Mouse (Mus musculus): ENCODE measurements at regions not wholly inside any gene's neighbourhood (a gene's known extent, or its start where the extent isn't known, plus 50 kb on each side); places are given as distances from the start of the nearest gene placed in this dataset.
"Not testable (repeated sequence)": the region's sequence is repeated elsewhere in the genome, so short reads cannot be mapped to it uniquely, and the experiment has no call there.

- DNase-seq: no peak
Observed at GRCm38 (mm10) chrX:70606349-70606748, 129.4 kb upstream of the Tmem185a start.

DNA sequence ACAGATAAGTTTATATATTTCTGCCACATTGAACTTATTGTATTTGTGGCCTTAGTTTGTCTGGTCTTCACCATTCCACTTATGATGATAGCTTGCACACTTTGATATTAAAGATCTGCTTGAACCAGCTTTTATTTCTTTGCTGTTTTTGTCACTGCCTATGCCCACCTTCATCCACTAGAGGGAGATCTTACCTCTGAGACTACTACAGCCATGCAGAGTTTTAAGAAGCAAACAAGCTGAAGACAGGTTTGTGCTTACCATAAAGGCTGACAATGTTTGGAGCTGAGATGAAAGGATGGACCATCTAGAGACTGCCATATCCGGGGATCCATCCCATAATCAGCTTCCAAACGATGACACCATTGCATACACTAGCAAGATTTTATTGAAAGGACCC, 105.4 kb upstream of the Tmem185a start:
- peak; percentile 12 to 50 for DNase-seq

- no peak for DNase-seq
Observed at GRCm38 (mm10) chrX:70580171-70580570, 103.2 kb upstream of the Tmem185a start.

- not testable (repeated sequence) for DNase-seq
Observed at GRCm38 (mm10) chrX:70574243-70574642, 97.3 kb upstream of the Tmem185a start.

DNA sequence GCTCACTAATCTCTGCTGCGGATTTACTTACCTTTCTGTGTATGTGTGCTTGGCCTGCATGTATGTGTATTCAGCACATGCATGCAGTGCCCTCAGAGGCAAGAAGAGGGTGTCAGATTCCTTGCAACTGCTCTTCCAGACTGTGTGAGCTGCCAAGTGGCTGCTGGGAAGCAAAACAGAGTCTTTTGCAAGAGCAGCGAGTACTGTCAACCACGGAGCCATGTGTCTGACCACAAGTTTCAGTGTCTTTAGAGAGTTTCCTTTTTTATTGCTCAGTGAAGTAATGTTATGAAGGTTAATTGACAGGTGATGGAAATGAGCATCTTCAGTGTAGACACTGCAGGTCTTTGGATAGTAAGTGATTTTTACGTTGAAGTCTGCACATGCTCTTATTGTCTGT, 93.6 kb upstream of the Tmem185a start:
- not testable (repeated sequence) for DNase-seq

DNA sequence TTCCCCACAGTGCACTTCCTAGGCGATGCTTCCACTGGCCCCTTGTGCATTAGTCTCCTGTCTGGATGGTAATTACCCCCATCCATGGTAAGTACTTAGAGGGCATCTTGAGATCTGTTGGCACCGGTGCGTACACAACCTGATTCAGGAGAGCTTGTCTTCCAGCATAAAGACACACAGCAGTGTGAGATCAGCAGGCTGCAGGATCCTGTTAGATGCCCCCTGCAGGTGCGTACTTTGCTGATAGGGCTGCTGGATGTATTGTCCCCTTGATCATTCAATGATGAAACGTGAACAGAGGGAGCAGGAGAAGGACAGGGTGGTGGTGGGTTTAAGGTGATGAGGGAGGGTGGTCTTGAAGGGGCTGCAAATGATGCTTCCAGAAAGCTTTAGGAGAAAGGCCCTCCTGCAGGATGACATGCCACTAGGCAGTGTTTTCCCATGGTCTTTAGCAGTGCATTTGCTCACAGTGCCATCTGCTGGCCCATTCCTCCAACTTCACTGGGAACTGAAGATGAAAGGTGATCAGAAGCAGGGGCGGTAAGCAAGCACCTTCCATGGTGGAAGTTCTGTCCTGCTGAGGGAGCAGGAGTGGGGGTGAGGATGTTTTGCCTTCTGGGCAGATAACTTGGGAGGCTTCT, 92.5 kb upstream of the Tmem185a start:
- DNase-seq: not testable (repeated sequence)

Measured in cerebellum, postnatal 36 days (tissue).